Mouse (Mus musculus) gastrocnemius, postnatal 14 days (tissue): ENCODE data around the gene Nub1. TPM values are rescaled to one million over a fixed set of nuclear protein-coding genes. Genes with fewer than 3 reads are reported as not detected.

Experiments
- DNase-seq: peaks from one replicate; pipeline ENCODE4 v3.0.0; 2021; ENCODE audit warnings: mixed read lengths
- intact Hi-C: fragments of 180-260 bp; cut with DNase I; formaldehyde crosslinking; loops from one replicate; pipeline ENCODE4 v1.15.1; 2025; ENCODE audit warnings: low total_unique reads
- total RNA-seq, 2 experiments: library from RNA; stranded (reverse); gene quantifications; 2 replicates each; pipeline ENCODE4 v1.2.3; 2021

Nub1 gene
- total RNA-seq, 2 experiments from 2014 or later = 21.7 to 23.6 TPM

DNA sequence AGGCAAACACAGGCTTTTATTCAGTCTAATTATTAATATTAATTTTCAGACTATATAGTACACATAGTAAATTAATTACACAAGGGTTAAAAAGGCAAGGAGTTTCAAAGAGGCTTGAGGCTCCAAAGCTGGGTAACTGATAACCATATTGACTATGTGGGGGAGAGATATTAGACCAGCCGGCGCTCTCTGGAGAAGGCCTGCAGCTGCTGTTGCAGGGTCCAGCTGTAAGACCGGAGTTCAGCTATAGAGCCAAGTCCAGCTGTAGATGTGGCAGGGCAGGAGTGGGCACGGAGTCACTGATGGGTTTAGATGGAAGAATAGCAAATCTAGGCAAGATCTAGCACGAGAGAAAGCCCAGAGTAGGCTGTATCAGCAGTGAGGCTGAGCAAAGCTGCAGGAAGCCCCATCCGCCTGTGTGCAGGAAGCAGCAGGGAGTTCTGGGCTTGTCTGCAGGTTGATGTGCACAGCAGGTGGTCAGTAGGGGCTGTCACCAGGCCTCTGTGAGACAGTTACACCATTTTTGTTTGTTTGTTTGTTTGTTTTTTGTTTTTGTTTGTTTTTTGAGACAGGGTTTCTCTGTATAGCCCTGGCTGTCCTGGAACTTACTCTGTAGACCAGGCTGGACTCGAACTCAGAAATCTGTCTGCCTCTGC lies 48.6 kb downstream of the Nub1 start:
- DNase-seq = no peak
- intact Hi-C loops = no loop called here

GRCm38 (mm10) chr5:24737595-24737994 lies 52.3 kb downstream of the Nub1 start:
- no peak for DNase-seq
- intact Hi-C loops = no loop called here

DNA sequence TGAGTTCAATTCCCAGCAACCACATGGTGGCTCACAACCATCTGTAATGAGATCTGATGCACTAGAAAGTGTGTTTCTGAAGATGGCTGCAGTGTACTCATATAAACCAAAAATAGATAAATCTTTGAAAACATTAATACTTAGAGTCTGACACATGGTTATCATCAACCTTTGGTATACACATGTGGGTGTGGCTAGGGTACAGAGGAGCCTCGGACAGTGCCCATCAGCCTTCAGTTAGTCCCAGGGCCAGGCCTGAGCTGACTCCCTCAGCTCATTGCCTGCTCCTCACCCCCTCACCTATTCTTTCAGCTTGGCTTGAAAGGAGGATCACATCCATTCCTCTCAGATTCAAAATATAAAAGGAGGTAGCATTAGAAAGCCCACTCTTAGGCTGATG lies 53.2 kb downstream of the Nub1 start:
- no peak for DNase-seq
- intact Hi-C loops = no loop called here

GRCm38 (mm10) chr5:24739141-24739753 lies 53.9 kb downstream of the Nub1 start:
- peak; percentile 71 for DNase-seq
- intact Hi-C loops = no loop called here

DNA sequence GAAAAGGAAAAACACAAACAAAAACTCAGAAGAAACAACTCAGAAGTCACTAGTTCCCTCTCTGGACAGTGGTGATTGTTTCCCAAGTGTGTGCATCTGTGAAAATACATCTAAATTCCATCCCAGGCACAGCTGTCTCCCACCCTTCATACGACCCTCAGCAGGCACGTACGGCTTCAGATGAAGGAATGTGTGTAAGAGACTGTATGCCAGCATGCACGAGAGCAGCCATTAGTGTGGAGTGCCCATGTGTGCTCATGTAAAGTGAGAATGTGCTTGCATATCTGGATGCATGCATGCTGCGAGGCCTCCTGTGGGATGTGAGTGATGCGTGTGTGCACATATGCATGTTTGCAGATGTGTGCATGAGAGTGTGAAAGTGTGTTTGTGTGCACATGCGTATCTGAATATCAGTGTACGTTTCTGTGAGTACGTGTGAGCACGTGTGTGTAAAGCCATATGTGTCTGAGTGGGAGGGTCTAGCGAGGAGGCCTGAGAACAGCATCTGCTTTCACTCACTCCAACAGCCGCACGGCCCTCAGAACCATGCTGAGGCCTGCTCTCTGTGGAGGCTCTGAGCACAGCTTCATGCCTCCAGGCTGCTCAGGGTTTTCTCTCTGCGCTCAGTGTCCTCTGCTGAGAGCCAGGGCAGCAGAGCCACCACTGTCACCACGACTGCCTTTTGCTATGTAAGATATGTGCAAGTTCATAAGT lies 56.0 kb downstream of the Nub1 start:
- DNase-seq = no peak
- intact Hi-C loops = no loop called here

DNA sequence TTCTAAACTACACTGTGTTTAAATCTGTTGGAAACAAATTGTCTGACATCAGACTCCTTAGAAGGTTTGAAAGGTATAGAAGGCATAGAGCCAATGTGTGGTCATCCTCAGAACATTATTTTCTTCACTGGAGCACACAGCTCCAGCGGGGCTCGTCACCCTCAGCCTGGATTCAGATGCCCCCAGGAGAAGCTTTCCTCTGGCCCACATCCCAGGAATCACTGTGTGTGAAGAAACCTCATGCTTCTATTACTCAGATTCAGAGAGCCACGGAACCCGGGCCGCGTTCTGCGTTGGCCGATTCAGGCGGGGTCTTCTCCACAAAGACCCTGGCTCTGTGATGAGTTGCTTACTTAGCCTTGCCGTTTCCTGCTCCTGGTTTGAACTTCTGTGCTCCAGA lies 58.6 kb downstream of the Nub1 start:
- intact Hi-C loops = no loop called here

GRCm38 (mm10) chr5:24747533-24747932 lies 62.2 kb downstream of the Nub1 start:
- intact Hi-C loops = no loop called here
- no peak for DNase-seq

More for the DNA sequence above, 58.6 kb downstream of the Nub1 start:
- DNase-seq = peak; percentile 35

DNA sequence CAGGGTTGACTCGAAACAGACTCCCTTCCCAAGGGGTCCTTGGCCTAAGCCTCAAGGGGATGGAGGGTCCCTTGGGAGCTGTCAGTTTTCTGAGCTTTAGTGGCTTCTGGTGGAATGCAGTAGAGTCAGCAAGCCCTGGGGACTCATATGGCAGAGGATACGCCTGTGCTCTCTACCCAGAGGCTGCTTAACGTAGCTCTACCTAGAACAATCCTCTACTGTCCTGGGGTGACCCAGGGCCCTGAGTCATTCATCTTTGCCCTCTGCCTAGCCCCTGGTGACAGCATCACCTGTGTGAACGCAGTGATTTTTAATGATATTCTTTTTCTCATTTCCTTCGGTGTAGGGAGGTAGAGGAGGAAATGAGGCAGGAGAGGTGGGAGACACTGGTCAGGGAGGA lies 64.4 kb downstream of the Nub1 start:
- intact Hi-C loops = loop anchor here (2.0 kb wide), 1 partner anchor 75 kb away; no protein-coding TSS in a partner anchor
- DNase-seq = no peak

- intact Hi-C loops = loop anchor here (2.0 kb wide), 1 partner anchor 76 kb away; no protein-coding TSS in a partner anchor
- DNase-seq = peak; percentile 90
Measured at GRCm38 (mm10) chr5:24750321-24751304, 65.3 kb downstream of the Nub1 start.

GRCm38 (mm10) chr5:24751305-24752174 lies 66.2 kb downstream of the Nub1 start:
- intact Hi-C loops = loop anchor here (2.0 kb wide), 1 partner anchor 77 kb away; no protein-coding TSS in a partner anchor
- DNase-seq = peak; percentile 65

- intact Hi-C loops = no loop called here
- DNase-seq = no peak
Measured at GRCm38 (mm10) chr5:24752175-24752498, 66.8 kb downstream of the Nub1 start.

DNA sequence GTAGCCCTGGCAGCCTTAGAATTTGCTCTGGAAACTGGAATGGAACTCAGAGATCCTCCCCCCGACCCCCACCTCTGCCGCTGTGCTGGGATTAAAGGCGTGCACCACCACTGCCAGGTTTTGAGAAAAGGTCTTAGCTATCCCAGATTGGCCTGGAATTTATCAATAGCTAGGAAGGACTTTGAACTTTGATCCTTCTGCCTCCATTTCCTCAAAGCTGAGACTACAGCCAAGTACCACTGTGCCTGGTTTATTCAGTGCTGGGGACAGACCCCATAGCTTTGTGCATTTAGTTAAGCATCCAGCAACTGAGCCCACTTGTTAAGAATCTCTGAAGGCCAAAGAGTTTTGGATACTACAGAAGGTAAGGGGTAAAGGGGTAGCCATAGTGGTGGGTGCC lies 71.6 kb downstream of the Nub1 start:
- intact Hi-C loops = no loop called here
- DNase-seq = no peak

- no peak for DNase-seq
- intact Hi-C loops = no loop called here
Measured at GRCm38 (mm10) chr5:24757816-24758215, 72.5 kb downstream of the Nub1 start, which contains the start of gene Crygn. Crygn (minus strand) TSS chr5:24758008.

Other genes with a start within 250 kb of the Nub1 start
- gene Fastk, start 240.2 kb upstream of the Nub1 start, total RNA-seq = 100 to 1,000 TPM; 132 to 146 TPM
- 10 to 100 TPM; 11.4 to 13.7 TPM for gene Tmub1, start 237.7 kb upstream of the Nub1 start, total RNA-seq
- 10 to 100 TPM; 44.7 to 49.8 TPM for gene Agap3, start 233.4 kb upstream of the Nub1 start, total RNA-seq
- gene Gbx1, start 158.3 kb upstream of the Nub1 start, total RNA-seq = not detected
- gene Asb10, start 144.6 kb upstream of the Nub1 start, total RNA-seq = 10 to 100 TPM; 36.2 to 38.4 TPM
- not detected for gene 4931409K22Rik, start 128.7 kb upstream of the Nub1 start, total RNA-seq
- gene Abcf2, start 108.1 kb upstream of the Nub1 start, total RNA-seq = 10 to 100 TPM; 78.5 to 84.4 TPM
- 10 to 100 TPM; 15.8 to 17.9 TPM for gene Chpf2, start 98.8 kb upstream of the Nub1 start, total RNA-seq
- 100 to 1,000 TPM in 1 of 2 experiments, 10 to 100 TPM in 1; 95.1 to 113 TPM for gene Smarcd3, start 61.1 kb upstream of the Nub1 start, total RNA-seq
- gene Wdr86, start 45.2 kb downstream of the Nub1 start, total RNA-seq = under 1 TPM; 0.07 to 0.35 TPM
- gene Crygn, start 72.5 kb downstream of the Nub1 start, total RNA-seq = 1 to 10 TPM in 1 of 2 experiments, not detected in 1; 1.7 TPM
- 10 to 100 TPM; 55.8 to 56.5 TPM for gene Rheb, start 157.1 kb downstream of the Nub1 start, total RNA-seq